Mouse (Mus musculus): ENCODE results near the gene Zfp335.

GRCm38 (mm10) chr2:164909542-164909941, 2.0 kb downstream of the Zfp335 start:
- TF ChIP-seq GATA1 (IDR thresholded peaks at IDR 0.05; ENCODE audit: borderline replicate concordance, low read length) (no peak), FLI1 (IDR thresholded peaks at IDR 0.05; ENCODE audit: low read length) (no peak)
